Mouse (Mus musculus) MEL (cell line): Measurements from ENCODE around the gene Ube2t.

ENCODE experiments used
- CHD2 ChIP-seq: IDR thresholded peaks from 2 replicates; pipeline ENCODE4 v1.6.1; 2011; ENCODE audit warnings: low read length, improper control_type of control experiment
- CTCF ChIP-seq, 3 experiments: IDR thresholded peaks in 2 of 3; conservative IDR thresholded peaks in 1 of 3; 2 replicates each; pipeline ENCODE4 v1.5.1; 2011 to 2012; ENCODE audit warnings: low read length in 3 of 3, low read depth in 2 of 3, mild to moderate bottlenecking in 2 of 3, improper control_type of control experiment in 1 of 3, inconsistent platforms in 1 of 3, mixed read lengths in 1 of 3, moderate library complexity in 1 of 3; ENCODE audit not compliant: control insufficient read depth in 1 of 3, insufficient read depth in 1 of 3, poor library complexity in 1 of 3, severe bottlenecking in 1 of 3
- EP300 ChIP-seq, 2 experiments: IDR thresholded peaks; 2 replicates each; pipeline ENCODE4 v1.6.1; 2011; ENCODE audit warnings: improper control_type of control experiment in 2 of 2, low read length in 2 of 2, low read depth in 1 of 2, mild to moderate bottlenecking in 1 of 2
- GABPA ChIP-seq: IDR thresholded peaks from 2 replicates; pipeline ENCODE4 v1.6.1; 2012; ENCODE audit warnings: low read depth, mild to moderate bottlenecking, inconsistent platforms, low read length, improper control_type of control experiment, moderate library complexity
- GATA1 ChIP-seq: IDR thresholded peaks from 2 replicates; pipeline ENCODE4 v1.6.1; 2011; ENCODE audit warnings: low read depth, low read length, improper control_type of control experiment
- KAT2A ChIP-seq: conservative IDR thresholded peaks from 2 replicates; pipeline ENCODE4 v1.6.1; 2012; ENCODE audit warnings: low read depth, low read length, improper control_type of control experiment, inconsistent platforms
- MAZ ChIP-seq: IDR thresholded peaks from 2 replicates; pipeline ENCODE4 v1.6.1; 2012; ENCODE audit warnings: low read depth, mild to moderate bottlenecking, inconsistent platforms, low read length, improper control_type of control experiment
- MEF2A ChIP-seq: IDR thresholded peaks from 2 replicates; pipeline ENCODE4 v1.6.1; 2014; ENCODE audit warnings: low read depth, mild to moderate bottlenecking, inconsistent platforms, low read length, improper control_type of control experiment; ENCODE audit not compliant: poor library complexity, insufficient replicate concordance, severe bottlenecking; ENCODE audit errors: extremely low read depth
- POLR2A ChIP-seq, 2 experiments: IDR thresholded peaks; 2 replicates each; pipeline ENCODE4 v1.6.1; 2011 to 2012; ENCODE audit warnings: low read length in 2 of 2, mild to moderate bottlenecking in 2 of 2, control low read depth in 1 of 2, improper control_type of control experiment in 1 of 2, low read depth in 1 of 2, moderate library complexity in 1 of 2; ENCODE audit not compliant: control insufficient read depth in 1 of 2, insufficient read depth in 1 of 2, poor library complexity in 1 of 2
- TCF12 ChIP-seq: IDR thresholded peaks from 2 replicates; pipeline ENCODE4 v1.6.1; 2014; ENCODE audit warnings: low read depth, mild to moderate bottlenecking, inconsistent platforms, low read length, improper control_type of control experiment, moderate library complexity
- UBTF ChIP-seq: IDR thresholded peaks from 2 replicates; pipeline ENCODE4 v1.6.1; 2012; ENCODE audit warnings: low read depth, mild to moderate bottlenecking, inconsistent platforms, low read length, improper control_type of control experiment, moderate library complexity, borderline replicate concordance; ENCODE audit not compliant: insufficient read depth
- USF1 ChIP-seq: IDR thresholded peaks from 2 replicates; pipeline ENCODE4 v1.6.1; 2014; ENCODE audit warnings: low read depth, mild to moderate bottlenecking, inconsistent platforms, low read length, improper control_type of control experiment, moderate library complexity
- ZKSCAN1 ChIP-seq: IDR thresholded peaks from 2 replicates; pipeline ENCODE4 v1.6.1; 2012; ENCODE audit warnings: low read depth, mild to moderate bottlenecking, inconsistent platforms, low read length, improper control_type of control experiment, moderate library complexity

DNA sequence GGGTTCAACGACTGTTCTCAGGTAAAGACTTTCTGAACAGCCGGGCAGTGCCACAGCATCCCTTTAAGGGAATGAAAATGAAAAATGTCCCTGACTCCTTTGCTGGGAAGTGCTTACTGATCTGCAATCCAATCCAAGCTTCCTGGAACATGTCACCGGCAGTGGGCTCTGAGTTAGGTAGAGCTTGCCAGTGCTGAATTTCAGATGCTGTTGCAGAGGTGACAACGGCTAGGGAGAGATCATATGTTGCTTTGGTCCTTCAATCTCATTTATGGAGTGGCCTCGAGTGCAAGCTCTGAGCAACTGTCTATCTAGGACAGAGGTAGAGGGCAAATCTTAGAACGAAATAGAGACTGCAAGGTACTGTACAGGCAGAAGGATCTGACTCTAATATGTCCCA is 43.4 kb upstream of the Ube2t start:
- TF ChIP-seq CTCF (IDR thresholded peaks at IDR 0.05 in 2 of 3, conservative IDR thresholded peaks at IDR 0.05 in 1 of 3; ENCODE audit: control insufficient read depth in 1 of 3, insufficient read depth in 1 of 3, low read depth in 2 of 3, low read length in 3 of 3, poor library complexity in 1 of 3, severe bottlenecking in 1 of 3) (no peak), EP300 (IDR thresholded peaks at IDR 0.05; ENCODE audit: low read depth in 1 of 2, low read length in 2 of 2) (no peak), MEF2A (no peak), CHD2 (no peak), POLR2A (IDR thresholded peaks at IDR 0.05; ENCODE audit: control insufficient read depth in 1 of 2, insufficient read depth in 1 of 2, low read depth in 1 of 2, low read length in 2 of 2, poor library complexity in 1 of 2) (no peak), UBTF (no peak), TCF12 (no peak), USF1 (no peak), GABPA (no peak), GATA1 (no peak), ZKSCAN1 (no peak), KAT2A (no peak), MAZ (no peak)
